Comparison of ENCODE assay signal across 11 mouse cellular contexts in genomic region chr6:95087154-95087846, GRCm38 (mm10). TPM values are rescaled to one million over a fixed set of nuclear protein-coding genes. Genes with fewer than 3 reads are reported as not detected.
DNase-seq lines count a peak whose midpoint lies in the region; ATAC-seq and TF ChIP-seq lines count a peak whose summit lies in the region.
"Had no signal": no experiment of that assay in that cellular context is flagged by ENCODE, and none has a peak within 500 bp of the region (broad histone marks: within the 10 kb centered on the region; RNA-seq: fewer than 3 reads in every experiment).

No protein-coding gene starts in this region.

- H3K36me3 ChIP-seq in hindbrain, postnatal 0 days (ENCODE audit: insufficient read depth, low read length), result no peaks in the 10 kb centered on the region
- H3K36me3 ChIP-seq in hindbrain, embryonic 11.5 days (ENCODE audit: control insufficient read depth, insufficient read depth, low read length), result no peaks in the 10 kb centered on the region
- H3K36me3 ChIP-seq in forebrain, postnatal 0 days (ENCODE audit: insufficient read depth), result no peaks in the 10 kb centered on the region
- H3K36me3 ChIP-seq: heart, embryonic 13.5 days; midbrain, embryonic 10.5 days had no signal

- no peaks in the 10 kb centered on the region for H3K27me3 ChIP-seq in hindbrain, postnatal 0 days (ENCODE audit: insufficient read depth, low read length)
- H3K27me3 ChIP-seq in hindbrain, embryonic 11.5 days (ENCODE audit: control insufficient read depth, insufficient read depth, low read length), result no peaks in the 10 kb centered on the region
- no peaks in the 10 kb centered on the region for H3K27me3 ChIP-seq in forebrain, postnatal 0 days (ENCODE audit: insufficient read depth, low read length)
- H3K27me3 ChIP-seq: heart, embryonic 13.5 days had no signal

- no peaks in the 10 kb centered on the region for H3K4me1 ChIP-seq in hindbrain, postnatal 0 days (ENCODE audit: insufficient read depth, low read length)
- H3K4me1 ChIP-seq in hindbrain, embryonic 11.5 days (replicated peaks; ENCODE audit: control insufficient read depth, insufficient read depth, low read length), result no peaks in the 10 kb centered on the region
- no peaks in the 10 kb centered on the region for H3K4me1 ChIP-seq in forebrain, postnatal 0 days (ENCODE audit: insufficient read depth)
- H3K4me1 ChIP-seq: heart, embryonic 13.5 days; midbrain, embryonic 10.5 days had no signal

- H3K9ac ChIP-seq in hindbrain, postnatal 0 days (replicated peaks; ENCODE audit: low read length), result no peak overlapping the region
- H3K9ac ChIP-seq in hindbrain, embryonic 11.5 days (ENCODE audit: low read depth, low read length), result no peak overlapping the region
- no peak overlapping the region for H3K9ac ChIP-seq in forebrain, postnatal 0 days
- H3K9ac ChIP-seq: heart, embryonic 13.5 days had no signal

- TF ChIP-seq CTCF in hindbrain, postnatal 0 days (IDR thresholded peaks at IDR 0.05; ENCODE audit: low read depth), result no peak
- TF ChIP-seq CTCF in forebrain, postnatal 0 days (IDR thresholded peaks at IDR 0.05; ENCODE audit: low read depth), result no peak

- H3K9me3 ChIP-seq in hindbrain, postnatal 0 days (ENCODE audit: low read length), result no peaks in the 10 kb centered on the region
- no peaks in the 10 kb centered on the region for H3K9me3 ChIP-seq in hindbrain, embryonic 11.5 days (ENCODE audit: control insufficient read depth, low read length)
- H3K9me3 ChIP-seq in forebrain, postnatal 0 days (ENCODE audit: low read length), result no peaks in the 10 kb centered on the region
- H3K9me3 ChIP-seq: heart, embryonic 13.5 days; midbrain, embryonic 10.5 days had no signal

- H3K4me2 ChIP-seq in hindbrain, postnatal 0 days (ENCODE audit: low read depth, low read length), result no peak overlapping the region
- H3K4me2 ChIP-seq in hindbrain, embryonic 11.5 days (replicated peaks; ENCODE audit: low read depth, low read length), result no peak overlapping the region
- H3K4me2 ChIP-seq in forebrain, postnatal 0 days (ENCODE audit: low read depth), result no peak overlapping the region
- H3K4me2 ChIP-seq: heart, embryonic 13.5 days had no signal

- 0 out of 2 replicates have a peak, but pooled peaks have one; percentile 35 for ATAC-seq in hindbrain, postnatal 0 days
- ATAC-seq in hindbrain, embryonic 11.5 days (ENCODE audit: low FRiP score), result no peak
- peak; percentile 45 for ATAC-seq in forebrain, postnatal 0 days
- ATAC-seq in granulocyte monocyte progenitor cell, adult 5-6 weeks (replicated peaks; ENCODE audit: poor library complexity, severe bottlenecking), result no peak

- peak; percentile 2 for DNase-seq in adrenal gland, adult 8-10 months
- DNase-seq in adrenal gland, adult 18-20 months (ENCODE audit: low spot score in 2 of 2), result no peak
- DNase-seq in hindbrain, postnatal 0 days (ENCODE audit: low spot score), result peak; percentile 5
- DNase-seq in hindbrain, embryonic 11.5 days (ENCODE audit: low spot score), result no peak
- DNase-seq in forebrain, postnatal 0 days, result peak; percentile 22
- peak; percentile 9 for DNase-seq in retina, adult 2 months (ENCODE audit: low read depth, low spot score)
- no peak for DNase-seq in testis, postnatal 14 days (ENCODE audit: low spot score)
- DNase-seq: gastrocnemius, postnatal 25 days had no signal

- WGBS in hindbrain, postnatal 0 days, result 68% methylated on average over 6 of the region's 6 CpGs
- 84% methylated on average over 6 of the region's 6 CpGs for WGBS in hindbrain, embryonic 11.5 days
- 38% methylated on average over 6 of the region's 6 CpGs for WGBS in forebrain, postnatal 0 days

- H3K4me3 ChIP-seq in hindbrain, postnatal 0 days (ENCODE audit: low read length), result no peak overlapping the region
- no peak overlapping the region for H3K4me3 ChIP-seq in hindbrain, embryonic 11.5 days (ENCODE audit: low read depth, low read length)
- H3K4me3 ChIP-seq in forebrain, postnatal 0 days (ENCODE audit: low read depth, low read length), result no peak overlapping the region
- H3K4me3 ChIP-seq: heart, embryonic 13.5 days; midbrain, embryonic 10.5 days had no signal

- 0 out of 2 replicates have a peak overlapping the region, but pooled peaks have one; percentile 20 for H3K27ac ChIP-seq in hindbrain, postnatal 0 days
- H3K27ac ChIP-seq in hindbrain, embryonic 11.5 days (ENCODE audit: low read depth, low read length), result no peak overlapping the region
- H3K27ac ChIP-seq in forebrain, postnatal 0 days (ENCODE audit: low read depth, low read length), result no peak overlapping the region
- H3K27ac ChIP-seq: heart, embryonic 13.5 days; midbrain, embryonic 10.5 days had no signal

RNA-seq across cellular contexts. Expression of gene Kbtbd8, which starts 29.7 kb away (rescaled TPM):
- total RNA-seq in adrenal gland, adult 8-10 months (2022), result 1 to 10 TPM; 2.1 to 3.9 (median 3.1) TPM
- total RNA-seq in adrenal gland, adult 18-20 months (2021), result 1 to 10 TPM; 4.4 to 5.5 TPM
- 3.1 and 3.8 TPM in 2 replicates for total RNA-seq in hindbrain, postnatal 0 days (2014; rRNA removed)
- polyA plus RNA-seq in hindbrain, postnatal 0 days (2015; fragmentation: Nextera tagmentation; extraction: Ambion mirVana), result 1.7 and 1.8 TPM in 2 replicates
- polyA plus RNA-seq in hindbrain, embryonic 11.5 days (2014; fragmentation: Nextera tagmentation; extraction: Ambion mirVana), result 8.1 and 9.0 TPM in 2 replicates
- 6.0 and 7.3 TPM in 2 replicates for total RNA-seq in forebrain, postnatal 0 days (2014; rRNA removed)
- polyA plus RNA-seq in forebrain, postnatal 0 days (2015; fragmentation: Nextera tagmentation; extraction: Ambion mirVana), result 1.2 and 1.3 TPM in 2 replicates
- 6.4 and 9.8 TPM in 2 replicates for total RNA-seq in granulocyte monocyte progenitor cell, adult 5-6 weeks (2014; fragmentation: Nextera tagmentation)
- total RNA-seq in granulocyte monocyte progenitor cell, adult 5-6 weeks (2017), result 7.2 and 8.1 TPM in 2 replicates

Comparison
In these comparisons a context has a peak if more than half of its experiments do, and no peak if none do; other contexts are left out.
1. DNase-seq: peak in adrenal gland, adult 8-10 months (single experiment), hindbrain, postnatal 0 days (single experiment), forebrain, postnatal 0 days (single experiment) and retina, adult 2 months (single experiment); none in adrenal gland, adult 18-20 months (0 of 2), hindbrain, embryonic 11.5 days (single experiment) and testis, postnatal 14 days (single experiment).
2. ATAC-seq: peak in hindbrain, postnatal 0 days (single experiment) and forebrain, postnatal 0 days (single experiment); none in hindbrain, embryonic 11.5 days (single experiment) and granulocyte monocyte progenitor cell, adult 5-6 weeks (single experiment).